Mouse (Mus musculus): ENCODE results near the gene S1pr1. TPM values are rescaled to one million over a fixed set of nuclear protein-coding genes. Genes with fewer than 3 reads are reported as not detected.

Gene S1pr1
- polyA plus RNA-seq, 1 experiment: not detected

GRCm38 (mm10) chr3:115689920-115690319, 25.0 kb downstream of the S1pr1 start:
- Histone ChIP-seq H3K4me1 (ENCODE audit: control insufficient read depth, insufficient read depth, low read length) (no peaks in the 10 kb centered on the region), H3K4me3 (ENCODE audit: insufficient read depth, low read depth, low read length) (no peak overlapping the region), H3K27ac (ENCODE audit: insufficient read depth, low read depth, low read length) (no peak overlapping the region)
- TF ChIP-seq POLR2A (IDR thresholded peaks at IDR 0.05; ENCODE audit: insufficient read depth, low read depth, low read length): no peak
- no peak for TF ChIP-seq CTCF (IDR thresholded peaks at IDR 0.05; ENCODE audit: insufficient read depth, low read depth, low read length)
- WGBS: 84% methylated on average over 1 of the region's 1 CpGs

GRCm38 (mm10) chr3:115689352-115689751, 25.5 kb downstream of the S1pr1 start:
- TF ChIP-seq CTCF (IDR thresholded peaks at IDR 0.05; ENCODE audit: insufficient read depth, low read depth, low read length) (no peak), POLR2A (IDR thresholded peaks at IDR 0.05; ENCODE audit: insufficient read depth, low read depth, low read length) (no peak)
- no peak overlapping the region for H3K4me3 ChIP-seq (ENCODE audit: insufficient read depth, low read depth, low read length)
- WGBS: 32% methylated on average over 8 of the region's 8 CpGs
- no peak overlapping the region for H3K27ac ChIP-seq (ENCODE audit: insufficient read depth, low read depth, low read length)
- H3K4me1 ChIP-seq (ENCODE audit: control insufficient read depth, insufficient read depth, low read length): no peaks in the 10 kb centered on the region

GRCm38 (mm10) chr3:115687821-115688220, 27.1 kb downstream of the S1pr1 start:
- no peak for TF ChIP-seq CTCF (IDR thresholded peaks at IDR 0.05; ENCODE audit: insufficient read depth, low read depth, low read length)
- TF ChIP-seq POLR2A (IDR thresholded peaks at IDR 0.05; ENCODE audit: insufficient read depth, low read depth, low read length): no peak
- H3K27ac ChIP-seq (ENCODE audit: insufficient read depth, low read depth, low read length): no peak overlapping the region
- 95% methylated on average over 2 of the region's 2 CpGs for WGBS
- no peak overlapping the region for H3K4me3 ChIP-seq (ENCODE audit: insufficient read depth, low read depth, low read length)
- no peaks in the 10 kb centered on the region for H3K4me1 ChIP-seq (ENCODE audit: control insufficient read depth, insufficient read depth, low read length)

GRCm38 (mm10) chr3:115682328-115683088, 32.4 kb downstream of the S1pr1 start:
- 84% methylated on average over 14 of the region's 14 CpGs for WGBS
- Histone ChIP-seq H3K4me3 (ENCODE audit: insufficient read depth, low read depth, low read length) (no peak overlapping the region), H3K27ac (ENCODE audit: insufficient read depth, low read depth, low read length) (no peak overlapping the region), H3K4me1 (ENCODE audit: control insufficient read depth, insufficient read depth, low read length) (no peaks in the 10 kb centered on the region)
- no peak for TF ChIP-seq CTCF (IDR thresholded peaks at IDR 0.05; ENCODE audit: insufficient read depth, low read depth, low read length)
- TF ChIP-seq POLR2A (IDR thresholded peaks at IDR 0.05; ENCODE audit: insufficient read depth, low read depth, low read length): no peak

- 98% methylated on average over 1 of the region's 1 CpGs for WGBS
- H3K4me3 ChIP-seq (ENCODE audit: insufficient read depth, low read depth, low read length): no peak overlapping the region
- no peak overlapping the region for H3K27ac ChIP-seq (ENCODE audit: insufficient read depth, low read depth, low read length)
- no peaks in the 10 kb centered on the region for H3K4me1 ChIP-seq (ENCODE audit: control insufficient read depth, insufficient read depth, low read length)
- TF ChIP-seq POLR2A (IDR thresholded peaks at IDR 0.05; ENCODE audit: insufficient read depth, low read depth, low read length) (no peak), CTCF (IDR thresholded peaks at IDR 0.05; ENCODE audit: insufficient read depth, low read depth, low read length) (no peak)
Measured at GRCm38 (mm10) chr3:115681184-115681583, 33.7 kb downstream of the S1pr1 start.

- TF ChIP-seq POLR2A (IDR thresholded peaks at IDR 0.05; ENCODE audit: insufficient read depth, low read depth, low read length): no peak
- TF ChIP-seq CTCF (IDR thresholded peaks at IDR 0.05; ENCODE audit: insufficient read depth, low read depth, low read length): no peak
- 88% methylated on average over 7 of the region's 7 CpGs for WGBS
- Histone ChIP-seq H3K4me1 (ENCODE audit: control insufficient read depth, insufficient read depth, low read length) (no peaks in the 10 kb centered on the region), H3K27ac (ENCODE audit: insufficient read depth, low read depth, low read length) (no peak overlapping the region), H3K4me3 (ENCODE audit: insufficient read depth, low read depth, low read length) (no peak overlapping the region)
Measured at GRCm38 (mm10) chr3:115679022-115679421, 35.9 kb downstream of the S1pr1 start.

GRCm38 (mm10) chr3:115675546-115676535, 39.0 kb downstream of the S1pr1 start:
- WGBS: 93% methylated on average over 6 of the region's 6 CpGs

GRCm38 (mm10) chr3:115674665-115675064, 40.2 kb downstream of the S1pr1 start:
- no peaks in the 10 kb centered on the region for H3K4me1 ChIP-seq (ENCODE audit: control insufficient read depth, insufficient read depth, low read length)
- WGBS: 90% methylated on average over 5 of the region's 5 CpGs
- TF ChIP-seq POLR2A (IDR thresholded peaks at IDR 0.05; ENCODE audit: insufficient read depth, low read depth, low read length): no peak
- no peak for TF ChIP-seq CTCF (IDR thresholded peaks at IDR 0.05; ENCODE audit: insufficient read depth, low read depth, low read length)
- H3K4me3 ChIP-seq (ENCODE audit: insufficient read depth, low read depth, low read length): no peak overlapping the region
- H3K27ac ChIP-seq (ENCODE audit: insufficient read depth, low read depth, low read length): no peak overlapping the region

More at GRCm38 (mm10) chr3:115675546-115676535, 39.0 kb downstream of the S1pr1 start:
- no peaks in the 10 kb centered on the region for H3K4me1 ChIP-seq (ENCODE audit: control insufficient read depth, insufficient read depth, low read length)
- no peak overlapping the region for H3K27ac ChIP-seq (ENCODE audit: insufficient read depth, low read depth, low read length)
- TF ChIP-seq CTCF (IDR thresholded peaks at IDR 0.05; ENCODE audit: insufficient read depth, low read depth, low read length) (no peak), POLR2A (IDR thresholded peaks at IDR 0.05; ENCODE audit: insufficient read depth, low read depth, low read length) (no peak)
- no peak overlapping the region for H3K4me3 ChIP-seq (ENCODE audit: insufficient read depth, low read depth, low read length)

Data from olfactory bulb, adult 2 months (tissue).